Mouse (Mus musculus) thymus, adult 2 months (tissue): ENCODE measurements around the gene Cracr2a.

Source experiments
- CTCF ChIP-seq: fragments of 200-500 bp; IDR thresholded peaks from 2 replicates; pipeline ENCODE4 v1.5.1; 2012; ENCODE audit warnings: mild to moderate bottlenecking, control low read depth, low read length, moderate library complexity, borderline replicate concordance; ENCODE audit not compliant: control insufficient read depth, poor library complexity, insufficient read depth; ENCODE audit errors: extremely low read depth
- POLR2A ChIP-seq: fragments of 200-500 bp; IDR thresholded peaks from 2 replicates; pipeline ENCODE4 v1.6.1; 2012; ENCODE audit warnings: mild to moderate bottlenecking, low read length, control low read depth, moderate library complexity; ENCODE audit not compliant: control insufficient read depth, poor library complexity, insufficient read depth; ENCODE audit errors: extremely low read depth

DNA sequence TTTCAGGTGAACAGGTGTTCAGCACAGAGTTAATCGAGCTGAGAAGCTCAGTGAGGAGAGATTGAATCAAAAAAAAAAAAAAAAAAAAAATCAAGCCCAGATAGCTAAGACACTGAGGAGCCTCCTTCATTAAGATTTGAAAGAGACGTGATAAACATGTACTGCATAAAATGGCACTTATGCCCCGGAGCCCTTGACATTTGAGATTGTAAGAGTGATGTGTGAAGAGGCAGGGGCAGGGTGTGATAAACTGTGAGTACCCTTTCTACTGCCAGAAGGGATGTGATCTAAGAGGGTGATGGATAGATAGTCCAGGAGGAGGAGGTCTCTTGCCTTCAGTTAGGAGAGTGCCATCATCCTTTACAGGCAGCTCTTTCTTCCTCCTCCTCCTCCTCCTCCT is 30.9 kb upstream of the Cracr2a start:
- no peak for TF ChIP-seq CTCF
- TF ChIP-seq POLR2A = no peak
